Mouse (Mus musculus) frontal cortex, adult (tissue): ENCODE results near the gene Zfand3.

Source experiments
- ATAC-seq: cut with Nextera tagmentation; 2 replicates; pipeline ENCODE4 v1.9.2; 2017; ENCODE audit warnings: mild to moderate bottlenecking, moderate library complexity, mixed read lengths; ENCODE audit not compliant: low TSS enrichment

Gene Zfand3

GRCm38 (mm10) chr17:30103641-30104165, 99.2 kb downstream of the Zfand3 start:
- ATAC-seq = no peak; the same call in 1 of the 2 replicates

- no peak for ATAC-seq
Measured at GRCm38 (mm10) chr17:30105369-30105768, 100.8 kb downstream of the Zfand3 start.

- ATAC-seq = no peak
Measured at GRCm38 (mm10) chr17:30110678-30111077, 106.1 kb downstream of the Zfand3 start.

- ATAC-seq = no peak
Measured at GRCm38 (mm10) chr17:30111556-30111955, 107.0 kb downstream of the Zfand3 start.

- ATAC-seq = 0 out of 2 replicates have a peak, but pooled peaks have one; percentile 55
Measured at GRCm38 (mm10) chr17:30112080-30112479, 107.5 kb downstream of the Zfand3 start.

GRCm38 (mm10) chr17:30112555-30113305, 108.2 kb downstream of the Zfand3 start:
- ATAC-seq = no peak

- no peak for ATAC-seq
Measured at GRCm38 (mm10) chr17:30114761-30115160, 110.2 kb downstream of the Zfand3 start.

GRCm38 (mm10) chr17:30116226-30116625, 111.7 kb downstream of the Zfand3 start:
- ATAC-seq = peak; percentile 39

GRCm38 (mm10) chr17:30118036-30118435, 113.5 kb downstream of the Zfand3 start:
- ATAC-seq = peak; percentile 39; the same call in 1 of the 2 replicates

GRCm38 (mm10) chr17:30122278-30122677, 117.7 kb downstream of the Zfand3 start:
- no peak for ATAC-seq

- ATAC-seq = no peak
Measured at GRCm38 (mm10) chr17:30128456-30128855, 123.9 kb downstream of the Zfand3 start.

GRCm38 (mm10) chr17:30129220-30129619, 124.7 kb downstream of the Zfand3 start:
- no peak for ATAC-seq

- ATAC-seq = peak; percentile 69; the same call in 1 of the 2 replicates
Measured at GRCm38 (mm10) chr17:30130326-30130725, 125.8 kb downstream of the Zfand3 start.

GRCm38 (mm10) chr17:30133641-30134040, 129.1 kb downstream of the Zfand3 start:
- no peak for ATAC-seq

GRCm38 (mm10) chr17:30134955-30135735, 130.6 kb downstream of the Zfand3 start:
- peak; percentile 76; the same call in 1 of the 2 replicates for ATAC-seq

GRCm38 (mm10) chr17:30135890-30136289, 131.4 kb downstream of the Zfand3 start:
- no peak for ATAC-seq

GRCm38 (mm10) chr17:30136684-30137083, 132.2 kb downstream of the Zfand3 start:
- ATAC-seq = no peak

- no peak for ATAC-seq
Measured at GRCm38 (mm10) chr17:30137115-30137514, 132.6 kb downstream of the Zfand3 start.

GRCm38 (mm10) chr17:30144114-30144513, 139.6 kb downstream of the Zfand3 start:
- ATAC-seq = no peak

GRCm38 (mm10) chr17:30145596-30146149, 141.1 kb downstream of the Zfand3 start:
- no peak for ATAC-seq

GRCm38 (mm10) chr17:30146555-30146954, 142.0 kb downstream of the Zfand3 start:
- ATAC-seq = no peak

GRCm38 (mm10) chr17:30147897-30148296, 143.4 kb downstream of the Zfand3 start:
- no peak for ATAC-seq
